Mouse (Mus musculus): Measurements from ENCODE around the gene Tpsb2. TPM values are rescaled to one million over a fixed set of nuclear protein-coding genes. Genes with fewer than 3 reads are reported as not detected.

Gene Tpsb2
- polyA plus RNA-seq, 1 experiment from 2014 or later, result not detected

DNA sequence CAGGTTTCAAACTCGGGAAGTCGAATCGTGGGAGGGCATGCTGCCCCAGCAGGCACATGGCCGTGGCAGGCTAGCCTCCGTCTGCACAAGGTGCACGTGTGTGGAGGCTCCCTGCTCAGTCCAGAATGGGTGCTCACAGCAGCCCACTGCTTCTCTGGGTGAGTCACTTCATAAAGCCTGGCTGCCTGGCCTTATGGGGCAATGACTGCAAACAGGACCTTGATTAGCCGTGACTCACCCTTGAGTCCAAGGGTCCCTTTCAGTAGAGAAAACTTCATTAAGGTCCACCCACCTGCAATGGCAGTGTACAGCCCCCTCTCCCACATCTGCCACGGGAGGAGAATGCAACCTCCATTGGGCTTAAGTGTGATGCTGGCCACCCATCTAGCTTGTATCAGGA lies 6.4 kb downstream of the Tpsb2 start:
- no peak overlapping the region for H3K4me3 ChIP-seq (replicated peaks)
- H3K9ac ChIP-seq (replicated peaks), result no peak overlapping the region
- H3K4me1 ChIP-seq (replicated peaks), result no peaks in the 10 kb centered on the region
- WGBS, result 82% methylated on average over 8 of the region's 8 CpGs
- ATAC-seq, result no peak
- H3K4me2 ChIP-seq (replicated peaks), result no peak overlapping the region
- H3K27ac ChIP-seq, result no peak overlapping the region
- H3K27me3 ChIP-seq, result no peaks in the 10 kb centered on the region
- H3K9me3 ChIP-seq, result no peaks in the 10 kb centered on the region
- peaks cover 32% of the 10 kb centered on the region for H3K36me3 ChIP-seq

DNA sequence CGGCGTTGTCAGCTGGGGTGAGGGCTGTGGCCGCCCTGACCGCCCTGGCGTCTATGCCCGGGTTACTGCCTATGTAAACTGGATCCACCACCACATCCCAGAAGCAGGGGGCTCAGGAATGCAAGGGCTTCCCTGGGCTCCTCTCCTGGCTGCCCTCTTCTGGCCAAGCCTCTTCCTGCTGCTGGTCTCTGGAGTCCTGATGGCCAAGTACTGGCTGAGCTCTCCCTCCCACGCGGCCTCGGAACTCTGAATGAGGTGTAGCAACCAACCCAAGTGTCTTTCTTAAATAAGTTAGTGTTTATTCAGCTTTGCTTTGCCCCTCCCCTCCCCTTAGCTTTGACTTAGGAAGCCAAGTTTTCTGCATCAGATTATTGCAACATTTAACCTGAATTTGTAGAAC lies 7.9 kb downstream of the Tpsb2 start:
- no peaks in the 10 kb centered on the region for H3K9me3 ChIP-seq
- no peaks in the 10 kb centered on the region for H3K4me1 ChIP-seq (replicated peaks)
- 42% methylated on average over 9 of the region's 9 CpGs for WGBS
- H3K36me3 ChIP-seq, result peaks cover 43% of the 10 kb centered on the region
- no peak for ATAC-seq
- H3K4me3 ChIP-seq (replicated peaks), result no peak overlapping the region
- H3K27me3 ChIP-seq, result no peaks in the 10 kb centered on the region
- H3K4me2 ChIP-seq (replicated peaks), result no peak overlapping the region
- no peak overlapping the region for H3K9ac ChIP-seq (replicated peaks)
- H3K27ac ChIP-seq, result no peak overlapping the region

GRCm38 (mm10) chr17:25394526-25394925 lies 28.4 kb downstream of the Tpsb2 start:
- Histone ChIP-seq H3K27me3 (peaks cover 10% of the 10 kb centered on the region; the same call in 1 of the 2 replicates), H3K9ac (replicated peaks) (no peak overlapping the region), H3K9me3 (no peaks in the 10 kb centered on the region), H3K4me3 (replicated peaks) (no peak overlapping the region), H3K27ac (no peak overlapping the region), H3K4me1 (replicated peaks) (peaks cover 20% of the 10 kb centered on the region), H3K4me2 (replicated peaks) (no peak overlapping the region), H3K36me3 (peaks cover 50% of the 10 kb centered on the region)
- 91% methylated on average over 4 of the region's 4 CpGs for WGBS
- no peak for ATAC-seq

GRCm38 (mm10) chr17:25397804-25398519 lies 31.9 kb downstream of the Tpsb2 start:
- H3K4me2 ChIP-seq (replicated peaks), result no peak overlapping the region
- no peak overlapping the region for H3K9ac ChIP-seq (replicated peaks)
- WGBS, result 33% methylated on average over 14 of the region's 14 CpGs
- peaks cover 20% of the 10 kb centered on the region for H3K36me3 ChIP-seq
- no peaks in the 10 kb centered on the region for H3K9me3 ChIP-seq
- no peak overlapping the region for H3K4me3 ChIP-seq (replicated peaks)
- peaks cover 36% of the 10 kb centered on the region for H3K27me3 ChIP-seq
- H3K4me1 ChIP-seq (replicated peaks), result peaks cover 38% of the 10 kb centered on the region
- ATAC-seq, result peak; percentile 69
- 0 out of 2 replicates have a peak overlapping the region, but pooled peaks have one; percentile 6 for H3K27ac ChIP-seq

GRCm38 (mm10) chr17:25398520-25398838 lies 32.4 kb downstream of the Tpsb2 start:
- WGBS, result 47% methylated on average over 13 of the region's 13 CpGs
- Histone ChIP-seq H3K9ac (replicated peaks) (0 out of 2 replicates have a peak overlapping the region, but pooled peaks have one; percentile 3), H3K36me3 (peaks cover 15% of the 10 kb centered on the region), H3K9me3 (no peaks in the 10 kb centered on the region), H3K4me1 (replicated peaks) (peaks cover 42% of the 10 kb centered on the region), H3K27ac (0 out of 2 replicates have a peak overlapping the region, but pooled peaks have one; percentile 6), H3K27me3 (peaks cover 41% of the 10 kb centered on the region), H3K4me3 (replicated peaks) (no peak overlapping the region), H3K4me2 (replicated peaks) (no peak overlapping the region)
- peak; percentile 10; the same call in 1 of the 2 replicates for ATAC-seq

- peaks cover 53% of the 10 kb centered on the region for H3K27me3 ChIP-seq
- ATAC-seq, result no peak
- no peaks in the 10 kb centered on the region for H3K9me3 ChIP-seq
- peaks cover 7% of the 10 kb centered on the region; the same call in 1 of the 2 replicates for H3K36me3 ChIP-seq
- H3K27ac ChIP-seq, result no peak overlapping the region
- H3K4me2 ChIP-seq (replicated peaks), result no peak overlapping the region
- H3K9ac ChIP-seq (replicated peaks), result no peak overlapping the region
- peaks cover 62% of the 10 kb centered on the region for H3K4me1 ChIP-seq (replicated peaks)
- WGBS, result 11% methylated on average over 7 of the region's 7 CpGs
- H3K4me3 ChIP-seq (replicated peaks), result no peak overlapping the region
Measured at GRCm38 (mm10) chr17:25400443-25400842, 34.3 kb downstream of the Tpsb2 start.

DNA sequence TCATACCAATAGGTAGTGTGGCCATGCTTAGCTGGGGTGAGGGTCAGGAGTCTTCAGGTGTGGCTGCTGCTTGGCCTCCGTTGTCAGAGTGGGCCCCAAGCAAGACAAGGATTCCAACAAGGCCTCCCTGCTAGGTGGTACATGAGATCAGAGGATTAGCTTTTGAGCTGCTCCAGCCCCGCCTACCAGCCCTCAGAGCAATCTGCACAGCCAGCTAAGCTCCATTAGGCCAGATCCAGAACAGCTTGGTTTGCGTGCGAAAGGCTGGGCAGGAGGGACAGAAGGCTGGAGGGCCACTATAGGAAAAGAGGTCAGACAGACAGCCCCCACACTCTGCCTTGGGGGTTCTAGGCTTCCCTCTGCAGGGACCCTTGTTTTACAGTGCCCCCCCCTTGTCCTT lies 35.4 kb downstream of the Tpsb2 start:
- Histone ChIP-seq H3K4me2 (replicated peaks) (no peak overlapping the region), H3K27me3 (peaks cover 53% of the 10 kb centered on the region), H3K4me3 (replicated peaks) (no peak overlapping the region), H3K36me3 (peaks cover 4% of the 10 kb centered on the region; the same call in 1 of the 2 replicates), H3K4me1 (replicated peaks) (peaks cover 72% of the 10 kb centered on the region), H3K9ac (replicated peaks) (0 out of 2 replicates have a peak overlapping the region, but pooled peaks have one; percentile 23), H3K9me3 (no peaks in the 10 kb centered on the region), H3K27ac (no peak overlapping the region)
- ATAC-seq, result no peak
- 3% methylated on average over 4 of the region's 4 CpGs for WGBS

GRCm38 (mm10) chr17:25402224-25402623 lies 36.1 kb downstream of the Tpsb2 start:
- Histone ChIP-seq H3K9me3 (no peaks in the 10 kb centered on the region), H3K36me3 (no peaks in the 10 kb centered on the region), H3K4me2 (replicated peaks) (no peak overlapping the region), H3K9ac (replicated peaks) (no peak overlapping the region), H3K27ac (no peak overlapping the region), H3K27me3 (peaks cover 53% of the 10 kb centered on the region), H3K4me1 (replicated peaks) (peaks cover 80% of the 10 kb centered on the region), H3K4me3 (replicated peaks) (no peak overlapping the region)
- ATAC-seq, result no peak
- 78% methylated on average over 13 of the region's 13 CpGs for WGBS

- peak; percentile 19; the same call in 1 of the 2 replicates for ATAC-seq
- Histone ChIP-seq H3K4me2 (replicated peaks) (peak overlapping the region; percentile 34), H3K36me3 (no peaks in the 10 kb centered on the region), H3K4me1 (replicated peaks) (peaks cover 80% of the 10 kb centered on the region), H3K4me3 (replicated peaks) (no peak overlapping the region), H3K9ac (replicated peaks) (no peak overlapping the region), H3K27ac (peak overlapping the region; percentile 81), H3K27me3 (peaks cover 49% of the 10 kb centered on the region), H3K9me3 (no peaks in the 10 kb centered on the region)
- WGBS, result 15% methylated on average over 3 of the region's 3 CpGs
Measured at GRCm38 (mm10) chr17:25404190-25404589, 38.1 kb downstream of the Tpsb2 start.

- Histone ChIP-seq H3K27me3 (peaks cover 38% of the 10 kb centered on the region), H3K27ac (peak overlapping the region; percentile 81), H3K9me3 (no peaks in the 10 kb centered on the region), H3K9ac (replicated peaks) (peak overlapping the region; percentile 46; the same call in 1 of the 2 replicates), H3K4me2 (replicated peaks) (no peak overlapping the region), H3K36me3 (no peaks in the 10 kb centered on the region), H3K4me3 (replicated peaks) (no peak overlapping the region), H3K4me1 (replicated peaks) (peaks cover 83% of the 10 kb centered on the region)
- peak; percentile 41 for ATAC-seq
- 5% methylated on average over 10 of the region's 10 CpGs for WGBS
Measured at GRCm38 (mm10) chr17:25405224-25405895, 39.3 kb downstream of the Tpsb2 start.

DNA sequence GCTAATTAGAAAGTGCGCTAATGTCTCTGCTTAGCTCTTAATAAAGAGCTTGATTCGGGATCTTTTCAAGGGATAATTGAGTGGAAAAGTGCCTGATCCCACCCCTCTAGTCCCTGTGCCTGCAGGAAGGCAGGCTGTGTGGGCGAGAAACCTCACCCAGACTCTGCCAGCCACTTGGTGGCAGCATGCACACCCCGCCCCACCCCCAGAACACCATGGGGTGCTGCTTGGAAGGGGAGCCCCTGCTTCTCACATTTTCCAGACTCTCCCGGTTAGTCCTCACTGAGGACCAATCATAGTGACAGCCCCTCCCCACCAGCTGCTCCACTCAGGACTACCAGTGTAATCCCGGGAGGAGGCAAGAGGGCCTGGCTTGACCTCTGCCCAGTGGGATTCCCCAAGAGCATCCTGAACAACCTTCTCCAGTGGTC lies 39.9 kb downstream of the Tpsb2 start:
- Histone ChIP-seq H3K4me3 (replicated peaks) (no peak overlapping the region), H3K9me3 (no peaks in the 10 kb centered on the region), H3K9ac (replicated peaks) (no peak overlapping the region), H3K27ac (peak overlapping the region; percentile 81), H3K4me1 (replicated peaks) (peaks cover 90% of the 10 kb centered on the region), H3K36me3 (no peaks in the 10 kb centered on the region), H3K27me3 (peaks cover 31% of the 10 kb centered on the region), H3K4me2 (replicated peaks) (peak overlapping the region; percentile 1; the same call in 1 of the 2 replicates)
- 7% methylated on average over 6 of the region's 6 CpGs for WGBS
- ATAC-seq, result peak; percentile 15; the same call in 1 of the 2 replicates

DNA sequence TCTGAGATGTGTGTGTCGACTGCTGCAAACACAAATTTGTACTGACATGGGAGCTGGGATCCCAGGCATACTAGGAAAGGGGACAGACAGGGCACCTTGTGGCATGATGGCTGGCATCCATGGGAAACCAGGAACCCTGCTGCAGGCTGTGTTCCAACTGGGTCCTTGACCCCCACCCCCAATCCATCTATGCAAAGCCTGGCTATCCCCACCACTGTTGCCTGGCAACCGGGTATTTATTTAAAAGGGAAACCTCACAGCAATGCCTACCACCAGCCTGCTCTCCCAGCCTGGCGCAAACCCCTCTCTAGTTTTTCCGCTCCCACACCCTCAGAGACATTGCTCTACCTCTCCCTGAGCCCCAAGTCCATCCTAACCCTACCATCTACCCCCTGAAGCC lies 41.2 kb downstream of the Tpsb2 start:
- Histone ChIP-seq H3K4me3 (replicated peaks) (no peak overlapping the region), H3K9me3 (no peaks in the 10 kb centered on the region), H3K27ac (peak overlapping the region; percentile 81; the same call in 1 of the 2 replicates), H3K27me3 (peaks cover 25% of the 10 kb centered on the region), H3K36me3 (no peaks in the 10 kb centered on the region), H3K4me2 (replicated peaks) (peak overlapping the region; percentile 18), H3K9ac (replicated peaks) (peak overlapping the region; percentile 28; the same call in 1 of the 2 replicates), H3K4me1 (replicated peaks) (peaks cover 85% of the 10 kb centered on the region)
- ATAC-seq, result no peak
- 60% methylated on average over 4 of the region's 4 CpGs for WGBS

Measured in midbrain, embryonic 13.5 days (tissue).